Mouse (Mus musculus) intestine, postnatal 0 days (tissue): Measurements from ENCODE around the gene Chst11. TPM values are rescaled to one million over a fixed set of nuclear protein-coding genes. Genes with fewer than 3 reads are reported as not detected.

Source experiments
- ATAC-seq: fragments of 200-750 bp; cut with Nextera tagmentation; 2 replicates; pipeline ENCODE4 v1.8.0; 2017; ENCODE audit warnings: mild to moderate bottlenecking, moderate TSS enrichment, moderate library complexity
- H3K27ac ChIP-seq: fragments of 300-500 bp; sonication (generic); 2 replicates; pipeline ENCODE4 v1.5.1; 2014; ENCODE audit warnings: mild to moderate bottlenecking, low read depth, low read length, moderate library complexity
- H3K27me3 ChIP-seq: fragments of 300-500 bp; sonication (generic); replicated peaks from 2 replicates; pipeline ENCODE4 v1.6.1; 2014; ENCODE audit warnings: low read length, mixed read lengths; ENCODE audit not compliant: control insufficient read depth, insufficient read depth
- H3K36me3 ChIP-seq: fragments of 300-500 bp; sonication (generic); 2 replicates; pipeline ENCODE4 v1.6.1; 2014; ENCODE audit warnings: mild to moderate bottlenecking, moderate library complexity; ENCODE audit not compliant: control insufficient read depth, insufficient read depth
- H3K4me1 ChIP-seq: fragments of 300-500 bp; sonication (generic); replicated peaks from 2 replicates; pipeline ENCODE4 v1.6.1; 2014; ENCODE audit warnings: antibody characterized with exemption, low read length, mixed read lengths; ENCODE audit not compliant: control insufficient read depth, insufficient read depth
- H3K4me2 ChIP-seq: fragments of 300-500 bp; sonication (generic); replicated peaks from 2 replicates; pipeline ENCODE4 v1.6.1; 2014; ENCODE audit warnings: low read depth, mild to moderate bottlenecking, moderate library complexity
- H3K4me3 ChIP-seq: fragments of 300-500 bp; sonication (generic); 2 replicates; pipeline ENCODE4 v1.5.1; 2014; ENCODE audit warnings: low read depth, low read length
- H3K9ac ChIP-seq: fragments of 300-500 bp; sonication (generic); 2 replicates; pipeline ENCODE4 v1.6.1; 2014; ENCODE audit warnings: mild to moderate bottlenecking, low read depth, low read length
- H3K9me3 ChIP-seq: fragments of 300-500 bp; sonication (generic); 2 replicates; pipeline ENCODE4 v1.6.1; 2016; ENCODE audit warnings: mixed run types; ENCODE audit not compliant: control insufficient read depth
- CTCF ChIP-seq: sonication (generic); IDR thresholded peaks from 2 replicates; pipeline ENCODE4 v1.5.1; 2016; ENCODE audit warnings: low read depth, mild to moderate bottlenecking, control low read depth, antibody characterized with exemption, moderate library complexity
- WGBS: fragments of 180-500 bp; shearing (Covaris S2); extraction: QIAGEN DNeasy Blood & Tissue Kit; methylation state at CpG from one replicate; pipeline ENCODE4 v1.1.7; 2014; 5-methylcytosine and 5-hydroxymethylcytosine counted together
- polyA plus RNA-seq: library from polyadenylated mRNA; unstranded; fragments of >200 nt; fragmentation: Nextera tagmentation; extraction: Ambion mirVana; gene quantifications from 2 replicates; pipeline ENCODE4 v1.2.1, GENCODE M21; 2015

Chst11 gene
- polyA plus RNA-seq, 1 experiment from 2014 or later: 0.50 TPM

GRCm38 (mm10) chr10:83244131-83244530, 258.8 kb downstream of the Chst11 start:
- Histone ChIP-seq H3K9ac (no peak overlapping the region), H3K27ac (no peak overlapping the region), H3K36me3 (no peaks in the 10 kb centered on the region), H3K4me1 (no peaks in the 10 kb centered on the region), H3K27me3 (no peaks in the 10 kb centered on the region), H3K9me3 (no peaks in the 10 kb centered on the region), H3K4me3 (no peak overlapping the region), H3K4me2 (no peak overlapping the region)
- peak; percentile 83 for ATAC-seq
- no peak for TF ChIP-seq CTCF
- 37% methylated on average over 6 of the region's 6 CpGs for WGBS

Other genes starting within 250 kb of the Chst11 start
- gene Nfyb, start 221.4 kb upstream of the Chst11 start, polyA plus RNA-seq: 19.8 and 20.2 TPM in 2 replicates
- gene Txnrd1, start 151.5 kb upstream of the Chst11 start, polyA plus RNA-seq: 65.7 and 67.7 TPM in 2 replicates
- 0.17 and 0.38 TPM in 2 replicates for gene Eid3, start 118.9 kb upstream of the Chst11 start, polyA plus RNA-seq